Mouse (Mus musculus) testis, adult 2 months (tissue): Measurements from ENCODE around the gene Egfl6.

ENCODE experiments used
- CTCF ChIP-seq: fragments of 200-500 bp; IDR thresholded peaks from 2 replicates; pipeline ENCODE4 v1.5.1; 2012; ENCODE audit warnings: low read depth, mild to moderate bottlenecking, inconsistent platforms, low read length, moderate library complexity; ENCODE audit not compliant: control insufficient read depth, insufficient read depth, insufficient replicate concordance
- POLR2A ChIP-seq: fragments of 200-500 bp; IDR thresholded peaks from 2 replicates; pipeline ENCODE4 v1.6.1; 2012; ENCODE audit warnings: low read depth, mild to moderate bottlenecking, inconsistent platforms, low read length, moderate library complexity; ENCODE audit not compliant: control insufficient read depth

DNA sequence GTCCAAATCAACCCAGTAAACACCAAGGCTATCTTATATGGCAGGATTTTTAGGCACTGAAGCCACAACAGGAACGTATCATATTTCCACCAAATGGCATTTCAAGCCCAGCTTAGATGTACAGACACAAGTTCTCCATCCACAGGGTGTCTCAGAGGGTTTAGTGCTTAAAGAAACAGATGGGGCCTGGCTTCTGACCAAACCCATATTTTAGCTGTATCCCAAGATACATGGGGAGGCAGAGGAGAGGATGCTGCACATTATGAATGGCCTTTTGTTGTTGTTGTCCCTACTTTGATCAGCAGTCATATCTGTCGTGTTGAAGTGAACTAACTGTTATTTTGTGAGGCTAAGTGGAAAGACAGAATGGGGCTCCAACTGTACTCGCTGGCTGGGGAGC lies 37.7 kb upstream of the Egfl6 start:
- TF ChIP-seq POLR2A (no peak), CTCF (no peak)
